Comparison of ENCODE assay signal across 22 mouse cellular contexts in the genomic region with DNA sequence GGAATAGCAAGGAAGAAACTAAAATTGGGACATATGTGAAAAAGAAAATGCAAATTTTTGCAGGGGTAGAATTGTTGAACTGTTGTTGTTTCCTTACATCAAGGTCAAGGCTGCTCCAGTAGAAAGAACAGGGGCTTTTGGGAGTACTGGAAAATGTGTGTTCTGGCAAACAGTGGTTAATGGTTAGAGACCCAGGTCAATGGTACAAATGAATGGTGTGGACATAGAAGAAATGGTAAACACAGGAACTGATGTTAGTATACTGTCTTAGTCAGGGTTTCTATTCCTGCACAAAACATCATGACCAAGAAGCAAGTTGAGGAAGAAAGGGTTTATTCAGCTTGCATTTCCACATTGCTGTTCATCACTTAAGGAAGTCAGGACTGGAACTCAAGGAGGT.
"Had no signal": no experiment of that assay in that cellular context is flagged by ENCODE, and none has a peak within 500 bp of the region (broad histone marks: within the 10 kb centered on the region; RNA-seq: fewer than 3 reads in every experiment).

No protein-coding gene starts in this region.

- H3K27ac ChIP-seq: heart, adult 2 months; heart, embryonic 13.5 days; heart, embryonic 15.5 days; hindbrain, embryonic 13.5 days; hindbrain, embryonic 15.5 days; hindbrain, postnatal 0 days; layer of hippocampus, adult 2 months; left cerebral cortex, adult 2 months; limb, embryonic 10.5 days; limb, embryonic 12.5 days had no signal

- H3K9me3 ChIP-seq: heart, embryonic 13.5 days; heart, embryonic 15.5 days; hindbrain, embryonic 13.5 days; hindbrain, embryonic 15.5 days; limb, embryonic 10.5 days had no signal

- H3K4me2 ChIP-seq: heart, embryonic 11.5 days; heart, embryonic 13.5 days; heart, embryonic 15.5 days; hindbrain, embryonic 13.5 days; hindbrain, embryonic 15.5 days; limb, embryonic 12.5 days had no signal

- H3K4me1 ChIP-seq: heart, embryonic 13.5 days; heart, embryonic 15.5 days; hindbrain, embryonic 13.5 days; hindbrain, embryonic 15.5 days; limb, embryonic 10.5 days; limb, embryonic 12.5 days had no signal

- DNase-seq: gastrocnemius, postnatal 14 days; gastrocnemius, postnatal 36 days; heart, adult 11 months; heart, adult 2 months; heart, postnatal 14 days; heart, postnatal 36 days; kidney, adult 11 months; kidney, adult 2 months; kidney, postnatal 10 days; kidney, postnatal 25 days; kidney, postnatal 4 days had no signal

- H3K9ac ChIP-seq: heart, embryonic 13.5 days; heart, embryonic 15.5 days; hindbrain, embryonic 13.5 days; hindbrain, embryonic 15.5 days; limb, embryonic 12.5 days had no signal

- ATAC-seq: hindbrain, postnatal 0 days; intestine, embryonic 16.5 days had no signal

- H3K36me3 ChIP-seq: heart, embryonic 13.5 days; heart, embryonic 15.5 days; hindbrain, embryonic 13.5 days; hindbrain, embryonic 15.5 days; limb, embryonic 10.5 days; limb, embryonic 12.5 days had no signal

- H3K4me3 ChIP-seq: heart, adult 2 months; heart, embryonic 13.5 days; heart, embryonic 15.5 days; hindbrain, embryonic 13.5 days; hindbrain, embryonic 15.5 days; layer of hippocampus, adult 2 months; left cerebral cortex, adult 2 months; limb, embryonic 10.5 days; limb, embryonic 12.5 days had no signal

- H3K27me3 ChIP-seq: heart, embryonic 13.5 days; heart, embryonic 15.5 days; hindbrain, embryonic 13.5 days; hindbrain, embryonic 15.5 days; limb, embryonic 12.5 days had no signal
